Mouse (Mus musculus) liver, embryonic 11.5 days (tissue): Measurements from ENCODE around the gene Wwox. TPM values are rescaled to one million over a fixed set of nuclear protein-coding genes. Genes with fewer than 3 reads are reported as not detected.

Experiments used
- ATAC-seq: fragments of 200-750 bp; cut with Nextera tagmentation; replicated peaks from 2 replicates; pipeline ENCODE4 v1.8.0; 2017; ENCODE audit warnings: moderate number of reproducible peaks, mild to moderate bottlenecking, moderate TSS enrichment, moderate library complexity; ENCODE audit not compliant: low FRiP score
- DNase-seq: peaks from one replicate; pipeline ENCODE4 v3.0.0-alpha.2; 2017; ENCODE audit warnings: low spot score
- H3K27ac ChIP-seq: fragments of 300-500 bp; sonication (generic); 2 replicates; pipeline ENCODE4 v1.5.1; 2014; ENCODE audit warnings: mild to moderate bottlenecking, low read depth, low read length, control low read depth
- H3K27me3 ChIP-seq: fragments of 300-500 bp; sonication (generic); replicated peaks from 2 replicates; pipeline ENCODE4 v1.6.1; 2014; ENCODE audit warnings: low read length, mixed read lengths; ENCODE audit not compliant: control insufficient read depth, insufficient read depth
- H3K36me3 ChIP-seq: fragments of 300-500 bp; sonication (generic); 2 replicates; pipeline ENCODE4 v1.6.1; 2014; ENCODE audit warnings: mild to moderate bottlenecking, low read length, moderate library complexity, mixed read lengths; ENCODE audit not compliant: control insufficient read depth, insufficient read depth
- H3K4me1 ChIP-seq: fragments of 300-500 bp; sonication (generic); replicated peaks from 2 replicates; pipeline ENCODE4 v1.6.1; 2014; ENCODE audit warnings: low read length, mixed read lengths; ENCODE audit not compliant: control insufficient read depth, insufficient read depth
- H3K4me2 ChIP-seq: fragments of 300-500 bp; sonication (generic); 2 replicates; pipeline ENCODE4 v1.6.1; 2014; ENCODE audit warnings: mild to moderate bottlenecking, control low read depth, moderate library complexity
- H3K4me3 ChIP-seq: fragments of 300-500 bp; sonication (generic); 2 replicates; pipeline ENCODE4 v1.5.1; 2014; ENCODE audit warnings: low read depth, low read length, control low read depth
- H3K9ac ChIP-seq: fragments of 300-500 bp; sonication (generic); 2 replicates; pipeline ENCODE4 v1.6.1; 2014; ENCODE audit warnings: low read depth, low read length, control low read depth
- H3K9me3 ChIP-seq: fragments of 300-500 bp; sonication (generic); 2 replicates; pipeline ENCODE4 v1.6.1; 2016; ENCODE audit warnings: low read length, inconsistent platforms, mixed read lengths; ENCODE audit not compliant: control insufficient read depth
- WGBS: fragments of 180-500 bp; shearing (Covaris S2); extraction: QIAGEN DNeasy Blood & Tissue Kit; methylation state at CpG from one replicate; pipeline ENCODE4 v1.1.7; 2014; 5-methylcytosine and 5-hydroxymethylcytosine counted together
- polyA plus RNA-seq: library from polyadenylated mRNA; unstranded; fragments of >200 nt; fragmentation: Nextera tagmentation; extraction: Ambion mirVana; gene quantifications from 2 replicates; pipeline ENCODE4 v1.2.1, GENCODE M21; 2014

Gene Wwox
- polyA plus RNA-seq, 1 experiment from 2014 or later = 7.3 TPM

- ATAC-seq = no peak
- Histone ChIP-seq H3K27me3 (no peaks in the 10 kb centered on the region), H3K4me1 (peaks cover 16% of the 10 kb centered on the region), H3K27ac (no peak overlapping the region), H3K9me3 (no peaks in the 10 kb centered on the region), H3K4me3 (no peak overlapping the region), H3K4me2 (no peak overlapping the region), H3K9ac (no peak overlapping the region), H3K36me3 (no peaks in the 10 kb centered on the region)
- DNase-seq = no peak
- 83% methylated on average over 9 of the region's 9 CpGs for WGBS
Measured at GRCm38 (mm10) chr8:114776696-114777095, 337.2 kb downstream of the Wwox start.

GRCm38 (mm10) chr8:114777271-114777980 lies 338.0 kb downstream of the Wwox start:
- Histone ChIP-seq H3K4me1 (peaks cover 16% of the 10 kb centered on the region), H3K36me3 (no peaks in the 10 kb centered on the region), H3K27me3 (no peaks in the 10 kb centered on the region), H3K4me2 (no peak overlapping the region), H3K9ac (no peak overlapping the region), H3K27ac (no peak overlapping the region), H3K9me3 (no peaks in the 10 kb centered on the region), H3K4me3 (no peak overlapping the region)
- DNase-seq = no peak
- peak; percentile 68 for ATAC-seq
- 52% methylated on average over 10 of the region's 10 CpGs for WGBS

- no peak overlapping the region for H3K4me3 ChIP-seq
- no peaks in the 10 kb centered on the region for H3K9me3 ChIP-seq
- H3K27me3 ChIP-seq = no peaks in the 10 kb centered on the region
- ATAC-seq (peak; percentile 41; the same call in 1 of the 2 replicates), DNase-seq (no peak)
- no peak overlapping the region for H3K27ac ChIP-seq
- H3K9ac ChIP-seq = no peak overlapping the region
- no peaks in the 10 kb centered on the region for H3K36me3 ChIP-seq
- peaks cover 9% of the 10 kb centered on the region for H3K4me1 ChIP-seq
- WGBS = 61% methylated on average over 9 of the region's 9 CpGs
- no peak overlapping the region for H3K4me2 ChIP-seq
Measured at GRCm38 (mm10) chr8:114779002-114779401, 339.5 kb downstream of the Wwox start.

- Histone ChIP-seq H3K9me3 (no peaks in the 10 kb centered on the region), H3K27ac (no peak overlapping the region), H3K4me3 (no peak overlapping the region), H3K4me1 (no peaks in the 10 kb centered on the region), H3K9ac (no peak overlapping the region), H3K27me3 (no peaks in the 10 kb centered on the region), H3K4me2 (no peak overlapping the region), H3K36me3 (no peaks in the 10 kb centered on the region)
- DNase-seq (no peak), ATAC-seq (no peak)
- 78% methylated on average over 8 of the region's 8 CpGs for WGBS
Measured at GRCm38 (mm10) chr8:114783321-114783720, 343.9 kb downstream of the Wwox start.

- Histone ChIP-seq H3K27ac (no peak overlapping the region), H3K9me3 (no peaks in the 10 kb centered on the region), H3K9ac (no peak overlapping the region), H3K36me3 (no peaks in the 10 kb centered on the region), H3K4me2 (no peak overlapping the region), H3K27me3 (no peaks in the 10 kb centered on the region), H3K4me1 (no peaks in the 10 kb centered on the region), H3K4me3 (no peak overlapping the region)
- WGBS = 90% methylated on average over 11 of the region's 11 CpGs
- DNase-seq = no peak
- no peak for ATAC-seq
Measured at GRCm38 (mm10) chr8:114785834-114786233, 346.4 kb downstream of the Wwox start.

GRCm38 (mm10) chr8:114789616-114790015 lies 350.2 kb downstream of the Wwox start:
- H3K27ac ChIP-seq = no peak overlapping the region
- H3K4me3 ChIP-seq = no peak overlapping the region
- H3K9ac ChIP-seq = no peak overlapping the region
- no peaks in the 10 kb centered on the region for H3K27me3 ChIP-seq
- no peak for ATAC-seq
- 82% methylated on average over 7 of the region's 7 CpGs for WGBS
- H3K9me3 ChIP-seq = no peaks in the 10 kb centered on the region
- DNase-seq = no peak
- H3K36me3 ChIP-seq = no peaks in the 10 kb centered on the region
- H3K4me1 ChIP-seq = no peaks in the 10 kb centered on the region
- no peak overlapping the region for H3K4me2 ChIP-seq

- H3K27ac ChIP-seq = no peak overlapping the region
- DNase-seq (no peak), ATAC-seq (no peak)
- H3K27me3 ChIP-seq = no peaks in the 10 kb centered on the region
- H3K4me1 ChIP-seq = no peaks in the 10 kb centered on the region
- no peak overlapping the region for H3K4me3 ChIP-seq
- H3K9me3 ChIP-seq = no peaks in the 10 kb centered on the region
- 77% methylated on average over 7 of the region's 7 CpGs for WGBS
- H3K4me2 ChIP-seq = no peak overlapping the region
- no peaks in the 10 kb centered on the region for H3K36me3 ChIP-seq
- H3K9ac ChIP-seq = no peak overlapping the region
Measured at GRCm38 (mm10) chr8:114790754-114791153, 351.3 kb downstream of the Wwox start.

- no peak for DNase-seq
- no peaks in the 10 kb centered on the region for H3K4me1 ChIP-seq
- no peaks in the 10 kb centered on the region for H3K36me3 ChIP-seq
- H3K9ac ChIP-seq = no peak overlapping the region
- H3K9me3 ChIP-seq = no peaks in the 10 kb centered on the region
- no peak overlapping the region for H3K4me2 ChIP-seq
- 86% methylated on average over 9 of the region's 9 CpGs for WGBS
- H3K27me3 ChIP-seq = no peaks in the 10 kb centered on the region
- no peak overlapping the region for H3K27ac ChIP-seq
- no peak for ATAC-seq
- H3K4me3 ChIP-seq = no peak overlapping the region
Measured at GRCm38 (mm10) chr8:114793682-114794081, 354.2 kb downstream of the Wwox start.

GRCm38 (mm10) chr8:114801428-114802134 lies 362.1 kb downstream of the Wwox start:
- Histone ChIP-seq H3K36me3 (no peaks in the 10 kb centered on the region), H3K4me2 (no peak overlapping the region), H3K27me3 (no peaks in the 10 kb centered on the region), H3K27ac (no peak overlapping the region), H3K9ac (no peak overlapping the region), H3K9me3 (no peaks in the 10 kb centered on the region), H3K4me1 (no peaks in the 10 kb centered on the region; the same call in 1 of the 2 replicates), H3K4me3 (no peak overlapping the region)
- WGBS = 50% methylated on average over 7 of the region's 7 CpGs
- DNase-seq = no peak
- 0 out of 2 replicates have a peak, but pooled peaks have one; percentile 36 for ATAC-seq
